Mouse (Mus musculus): ENCODE results near the gene Apool. TPM values are rescaled to one million over a fixed set of nuclear protein-coding genes. Genes with fewer than 3 reads are reported as not detected.

Gene Apool
- 95.4 TPM for polyA plus RNA-seq (2014; fragmentation: Illumina TruSeq; extraction: RNeasy Lipid Tissue Mini Kit (QIAGEN cat#74804); ENCODE audit: low read depth, low replicate concordance)

GRCm38 (mm10) chrX:112310804-112311530 is at the start of gene Apool:
Apool (plus strand) TSS chrX:112311334.

DNA sequence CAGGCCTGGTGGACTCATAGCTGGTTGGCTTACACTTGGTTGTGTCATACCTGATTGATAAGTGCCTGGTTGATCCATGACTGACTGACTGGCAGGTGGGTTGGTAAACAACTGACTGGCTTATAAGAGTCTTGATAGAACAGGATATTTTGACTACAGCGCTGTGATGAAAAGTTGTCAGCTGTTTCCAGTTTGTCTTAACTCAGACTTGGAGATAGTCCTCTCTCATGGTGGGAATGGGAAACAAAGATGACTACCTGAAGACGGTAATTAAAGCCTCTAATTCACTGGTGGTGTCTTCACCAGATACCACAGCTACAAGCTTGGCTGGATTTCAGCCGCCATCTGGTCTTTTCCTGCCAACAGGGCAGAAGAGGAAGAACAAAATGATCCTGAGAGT is 95.5 kb downstream of the Apool start, which contains the start of gene Satl1:
Gene Satl1, minus strand, starts transcription at position 101 of the 400 bp plus-strand sequence.

Other genes starting within 250 kb of the Apool start
- not detected for gene 4933403O08Rik, start 72.3 kb upstream of the Apool start, polyA plus RNA-seq (2014; fragmentation: Illumina TruSeq; extraction: RNeasy Lipid Tissue Mini Kit (QIAGEN cat#74804); ENCODE audit: low read depth, low replicate concordance)
- gene Satl1, start 95.4 kb downstream of the Apool start, polyA plus RNA-seq (2014; fragmentation: Illumina TruSeq; extraction: RNeasy Lipid Tissue Mini Kit (QIAGEN cat#74804); ENCODE audit: low read depth, low replicate concordance) = not detected
- not detected for gene 2010106E10Rik, start 183.9 kb downstream of the Apool start, polyA plus RNA-seq (2014; fragmentation: Illumina TruSeq; extraction: RNeasy Lipid Tissue Mini Kit (QIAGEN cat#74804); ENCODE audit: low read depth, low replicate concordance)